Mouse (Mus musculus) CH12.LX (cell line): Measurements from ENCODE around the gene Lsp1. TPM values are rescaled to one million over a fixed set of nuclear protein-coding genes. Genes with fewer than 3 reads are reported as not detected.

Source experiments
- DNase-seq: peaks from one replicate; pipeline ENCODE4 v3.0.0-alpha.2; 2013; ENCODE audit errors: extremely low read depth
- H3K27ac ChIP-seq: 2 replicates; pipeline ENCODE4 v1.5.1; 2012; ENCODE audit warnings: low read depth, mild to moderate bottlenecking, control low read depth, moderate library complexity; ENCODE audit not compliant: insufficient read depth
- H3K27me3 ChIP-seq: replicated peaks from 2 replicates; pipeline ENCODE3; 2012; ENCODE audit warnings: inconsistent platforms
- H3K36me3 ChIP-seq, 2 experiments: replicated peaks in 1 of 2; 2 replicates each; pipeline versions ENCODE3 to v1.6.1; 2012; ENCODE audit warnings: inconsistent platforms in 1 of 2, low read length in 1 of 2, mild to moderate bottlenecking in 1 of 2, mixed read lengths in 1 of 2, moderate library complexity in 1 of 2; ENCODE audit not compliant: control insufficient read depth in 1 of 2, insufficient read depth in 1 of 2
- H3K4me1 ChIP-seq, 2 experiments: 2 replicates each; pipeline ENCODE4 v1.6.1; 2012; ENCODE audit warnings: inconsistent platforms in 1 of 2, moderate library complexity in 1 of 2; ENCODE audit not compliant: insufficient read depth in 2 of 2, control insufficient read depth in 1 of 2
- H3K4me2 ChIP-seq: 2 replicates; pipeline ENCODE4 v1.6.1; 2012; ENCODE audit warnings: low read depth, mild to moderate bottlenecking, control low read depth; ENCODE audit not compliant: poor library complexity, insufficient read depth, severe bottlenecking
- H3K4me3 ChIP-seq, 3 experiments: fragments of 150-350 bp in 1 of 3; sonication (generic) in 1 of 3; replicated peaks in 1 of 3; 2 replicates each; pipeline versions ENCODE3 to v1.5.1; 2011 to 2012; ENCODE audit warnings: low read depth in 2 of 3, low read length in 2 of 3, mild to moderate bottlenecking in 2 of 3, moderate library complexity in 2 of 3, control low read depth in 1 of 3, improper control_type of control experiment in 1 of 3, inconsistent platforms in 1 of 3, mixed read lengths in 1 of 3; ENCODE audit not compliant: poor library complexity in 1 of 3
- H3K79me2 ChIP-seq: replicated peaks from 2 replicates; pipeline ENCODE4 v1.6.1; 2012; ENCODE audit warnings: mild to moderate bottlenecking, moderate library complexity; ENCODE audit not compliant: control insufficient read depth, poor library complexity, insufficient read depth, severe bottlenecking; ENCODE audit errors: extremely low read depth
- H3K9ac ChIP-seq: 2 replicates; pipeline ENCODE4 v1.6.1; 2012; ENCODE audit warnings: low read depth, mild to moderate bottlenecking, control low read depth, moderate library complexity; ENCODE audit not compliant: insufficient read depth
- H3K9me3 ChIP-seq: replicated peaks from 2 replicates; pipeline ENCODE3; 2012; ENCODE audit warnings: low read length, inconsistent platforms, mixed read lengths
- CHD1 ChIP-seq: IDR thresholded peaks from 2 replicates; pipeline ENCODE4 v1.6.1; 2012; ENCODE audit warnings: low read depth, low read length, improper control_type of control experiment, inconsistent platforms
- CHD2 ChIP-seq: IDR thresholded peaks from 2 replicates; pipeline ENCODE4 v1.6.1; 2011; ENCODE audit warnings: low read length, improper control_type of control experiment
- CTCF ChIP-seq, 2 experiments: IDR thresholded peaks in 1 of 2; conservative IDR thresholded peaks in 1 of 2; 2 replicates each; pipeline ENCODE4 v1.5.1; 2011 to 2012; ENCODE audit warnings: low read depth in 2 of 2, low read length in 2 of 2, improper control_type of control experiment in 1 of 2, inconsistent platforms in 1 of 2, mild to moderate bottlenecking in 1 of 2, moderate library complexity in 1 of 2
- ELF1 ChIP-seq: IDR thresholded peaks from 2 replicates; pipeline ENCODE4 v1.6.1; 2014; ENCODE audit warnings: low read depth, mild to moderate bottlenecking, inconsistent platforms, low read length, improper control_type of control experiment
- ETS1 ChIP-seq: conservative IDR thresholded peaks from 2 replicates; pipeline ENCODE4 v1.6.1; 2012; ENCODE audit warnings: low read depth, mild to moderate bottlenecking, inconsistent platforms, low read length, improper control_type of control experiment, moderate library complexity
- HCFC1 ChIP-seq: IDR thresholded peaks from 2 replicates; pipeline ENCODE4 v1.6.1; 2012; ENCODE audit warnings: low read depth, mild to moderate bottlenecking, inconsistent platforms, low read length, improper control_type of control experiment
- KAT2A ChIP-seq: IDR thresholded peaks from 2 replicates; pipeline ENCODE4 v1.6.1; 2012; ENCODE audit warnings: low read length, improper control_type of control experiment, inconsistent platforms; ENCODE audit not compliant: insufficient replicate concordance
- MAX ChIP-seq: IDR thresholded peaks from 2 replicates; pipeline ENCODE4 v1.6.1; 2011; ENCODE audit warnings: low read length, improper control_type of control experiment
- MEF2A ChIP-seq: IDR thresholded peaks from 2 replicates; pipeline ENCODE4 v1.6.1; 2014; ENCODE audit warnings: low read depth, mild to moderate bottlenecking, inconsistent platforms, low read length, improper control_type of control experiment, borderline replicate concordance
- MYC ChIP-seq: IDR thresholded peaks from 2 replicates; pipeline ENCODE4 v1.6.1; 2011; ENCODE audit warnings: low read depth, mild to moderate bottlenecking, improper control_type of control experiment, low read length
- NRF1 ChIP-seq: IDR thresholded peaks from 2 replicates; pipeline ENCODE4 v1.6.1; 2014; ENCODE audit warnings: low read depth, mild to moderate bottlenecking, inconsistent platforms, low read length, improper control_type of control experiment, moderate library complexity
- POLR2A ChIP-seq: IDR thresholded peaks from 2 replicates; pipeline ENCODE4 v1.6.1; 2011; ENCODE audit warnings: low read depth, mild to moderate bottlenecking, improper control_type of control experiment, low read length
- RCOR1 ChIP-seq: conservative IDR thresholded peaks from 2 replicates; pipeline ENCODE4 v1.6.1; 2012; ENCODE audit warnings: low read depth, mild to moderate bottlenecking, inconsistent platforms, low read length, improper control_type of control experiment
- SIN3A ChIP-seq: IDR thresholded peaks from 2 replicates; pipeline ENCODE4 v1.6.1; 2012; ENCODE audit warnings: low read length, improper control_type of control experiment, inconsistent platforms
- UBTF ChIP-seq: IDR thresholded peaks from 2 replicates; pipeline ENCODE4 v1.6.1; 2012; ENCODE audit warnings: low read depth, mild to moderate bottlenecking, inconsistent platforms, low read length, improper control_type of control experiment, moderate library complexity
- USF2 ChIP-seq: conservative IDR thresholded peaks from 2 replicates; pipeline ENCODE4 v1.6.1; 2011; ENCODE audit warnings: low read depth, low read length, improper control_type of control experiment
- ZKSCAN1 ChIP-seq: IDR thresholded peaks from 2 replicates; pipeline ENCODE4 v1.6.1; 2012; ENCODE audit warnings: low read depth, inconsistent platforms, low read length, improper control_type of control experiment, borderline replicate concordance
- dilution Hi-C: fragments of 300-500 bp; cut with MboI; formaldehyde crosslinking; loops from 2 replicates; pipeline ENCODE4 v1.14.3; 2020; ENCODE audit warnings: low sequenced_read_pairs; ENCODE audit not compliant: extremely low pct_unique_long_range_greater_than_20kb, extremely low pct_ligation_motif_present
- in situ Hi-C: fragments of 300-500 bp; cut with MboI; formaldehyde crosslinking; loops from 3 replicates; pipeline ENCODE4 v1.14.3; 2019; ENCODE audit warnings: low sequenced_read_pairs, low pct_ligation_motif_present, low pct_unique_long_range_greater_than_20kb, mixed read lengths
- polyA plus RNA-seq: library from polyadenylated mRNA; unstranded; fragments of >175 nt; gene quantifications from 2 replicates; pipeline ENCODE4 v1.2.1, GENCODE M21; 2012; ENCODE audit warnings: low read depth; ENCODE audit not compliant: insufficient read length
- total RNA-seq, 2 experiments: library from RNA; depleted of rRNA; stranded (reverse); fragments of 300-350 nt in 1 of 2; fragments of >200 nt in 1 of 2; gene quantifications; 2 replicates each; pipeline ENCODE4 v1.2.3; 2012 to 2014

Lsp1 gene
- total and polyA plus RNA-seq, 3 experiments = 364 to 715 (median 367) TPM

DNA sequence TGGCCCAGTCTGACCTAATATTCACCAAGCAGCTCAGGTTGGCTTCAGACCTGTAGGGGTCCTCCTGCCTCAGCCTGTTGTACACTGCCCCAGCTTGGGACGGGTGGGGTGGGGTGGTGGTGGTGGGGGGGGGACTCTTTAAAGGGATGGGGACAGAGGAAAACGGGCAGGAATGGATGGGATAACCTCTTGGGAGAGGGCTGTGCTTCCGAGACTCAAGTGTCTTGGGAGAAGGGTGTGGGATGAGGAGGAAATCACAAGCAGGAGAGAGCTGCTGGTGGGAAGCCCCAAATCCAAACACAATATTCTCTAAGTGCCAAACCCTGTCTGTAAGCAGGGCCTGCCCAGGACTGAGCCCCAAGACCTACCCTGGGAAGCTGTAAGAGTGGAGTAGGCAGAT, 44.4 kb upstream of the Lsp1 start:
- in situ Hi-C loops = no loop called here
- Histone ChIP-seq H3K4me2 (no peak overlapping the region), H3K4me3 (no peak overlapping the region), H3K27ac (no peak overlapping the region)
- TF ChIP-seq HCFC1 = no peak
- no peak for TF ChIP-seq MEF2A
- no peak for TF ChIP-seq POLR2A
- TF ChIP-seq MAX = no peak
- TF ChIP-seq SIN3A = no peak
- TF ChIP-seq ETS1 = no peak
- TF ChIP-seq KAT2A = no peak
- no peak for TF ChIP-seq NRF1
- no peak for TF ChIP-seq USF2
- TF ChIP-seq, all 38 proteins: peak for 0
- Histone ChIP-seq H3K4me1 (no peaks in the 10 kb centered on the region), H3K27me3 (peaks cover 20% of the 10 kb centered on the region), H3K9ac (no peak overlapping the region), H3K79me2 (no peaks in the 10 kb centered on the region), H3K9me3 (peaks cover 8% of the 10 kb centered on the region), H3K36me3 (no peaks in the 10 kb centered on the region)
- dilution Hi-C loops = no loop called here
- DNase-seq = no peak

GRCm38 (mm10) chr7:142418027-142418426, 42.6 kb upstream of the Lsp1 start:
- peaks cover 8% of the 10 kb centered on the region for H3K9me3 ChIP-seq
- peaks cover 0 to 3% of the 10 kb centered on the region in 2 experiments; a peak in 2 of 4 replicates for H3K4me1 ChIP-seq
- no peaks in the 10 kb centered on the region for H3K79me2 ChIP-seq
- H3K27me3 ChIP-seq = peaks cover 17% of the 10 kb centered on the region
- H3K27ac ChIP-seq = no peak overlapping the region
- in situ Hi-C loops = no loop called here
- no peak overlapping the region for H3K4me3 ChIP-seq
- DNase-seq = no peak
- TF ChIP-seq ETS1 (no peak), MYC (no peak), UBTF (no peak), ELF1 (no peak), CHD2 (no peak), CTCF (conservative IDR thresholded peaks at IDR 0.05 in 1 of 2, IDR thresholded peaks at IDR 0.05 in 1 of 2; ENCODE audit: low read depth in 2 of 2, low read length in 2 of 2) (no peak), CHD1 (no peak), ZKSCAN1 (no peak), RCOR1 (no peak)
- TF ChIP-seq, all 38 proteins: peak for 0
- Histone ChIP-seq H3K9ac (no peak overlapping the region), H3K36me3 (no peaks in the 10 kb centered on the region), H3K4me2 (no peak overlapping the region)
- dilution Hi-C loops = no loop called here
